Mouse (Mus musculus) lung, embryonic 14.5 days (tissue): Measurements from ENCODE around the gene Gm5136. TPM values are rescaled to one million over a fixed set of nuclear protein-coding genes. Genes with fewer than 3 reads are reported as not detected.

Experiments
- ATAC-seq: fragments of 200-750 bp; cut with Nextera tagmentation; 2 replicates; pipeline ENCODE4 v1.8.0; 2017; ENCODE audit warnings: mild to moderate bottlenecking, moderate TSS enrichment, moderate library complexity; ENCODE audit not compliant: insufficient read depth
- DNase-seq: peaks from one replicate; pipeline ENCODE4 v3.0.0-alpha.2; 2015
- H3K27ac ChIP-seq: fragments of 300-500 bp; sonication (generic); 2 replicates; pipeline ENCODE4 v1.5.1; 2014; ENCODE audit warnings: low read depth, mild to moderate bottlenecking, moderate library complexity
- H3K27me3 ChIP-seq: fragments of 300-500 bp; sonication (generic); 2 replicates; pipeline ENCODE4 v1.6.1; 2014; ENCODE audit warnings: low read length, control low read depth; ENCODE audit not compliant: insufficient read depth
- H3K36me3 ChIP-seq: fragments of 300-500 bp; sonication (generic); 2 replicates; pipeline ENCODE4 v1.6.1; 2014; ENCODE audit warnings: control low read depth; ENCODE audit not compliant: insufficient read depth
- H3K4me1 ChIP-seq: fragments of 300-500 bp; sonication (generic); 2 replicates; pipeline ENCODE4 v1.6.1; 2014; ENCODE audit warnings: antibody characterized with exemption, control low read depth; ENCODE audit not compliant: insufficient read depth
- H3K4me2 ChIP-seq: fragments of 300-500 bp; sonication (generic); 2 replicates; pipeline ENCODE4 v1.6.1; 2014; ENCODE audit warnings: mild to moderate bottlenecking
- H3K4me3 ChIP-seq: fragments of 300-500 bp; sonication (generic); 2 replicates; pipeline ENCODE4 v1.5.1; 2014; ENCODE audit warnings: low read depth, low read length
- H3K9ac ChIP-seq: fragments of 300-500 bp; sonication (generic); 2 replicates; pipeline ENCODE4 v1.6.1; 2014
- H3K9me3 ChIP-seq: fragments of 300-500 bp; sonication (generic); 2 replicates; pipeline ENCODE4 v1.6.1; 2016; ENCODE audit warnings: low read depth, low read length, control low read depth
- CTCF ChIP-seq: IDR thresholded peaks from 2 replicates; pipeline ENCODE4 v1.5.1; 2016; ENCODE audit warnings: antibody characterized with exemption, low read depth
- WGBS: fragments of 180-500 bp; shearing (Covaris S2); extraction: QIAGEN DNeasy Blood & Tissue Kit; methylation state at CpG from one replicate; pipeline ENCODE4 v1.1.7; 2014; 5-methylcytosine and 5-hydroxymethylcytosine counted together
- polyA plus RNA-seq: library from polyadenylated mRNA; unstranded; fragments of >200 nt; fragmentation: Nextera tagmentation; extraction: Ambion mirVana; gene quantifications from 2 replicates; pipeline ENCODE4 v1.2.1, GENCODE M21; 2014

The Gm5136 gene
- polyA plus RNA-seq: not detected in 2 replicates

- DNase-seq: no peak
- no peak for TF ChIP-seq CTCF
- Histone ChIP-seq H3K9me3 (0 out of 2 replicates have a peak, but pooled peaks cover 3% of the 10 kb centered on the region), H3K27ac (no peak within 1 kb of the TSS), H3K4me3 (no peak within 1 kb of the TSS), H3K36me3 (no peaks in the 10 kb centered on the region), H3K9ac (no peak within 1 kb of the TSS), H3K4me2 (no peak within 1 kb of the TSS), H3K4me1 (no peaks in the 10 kb centered on the region), H3K27me3 (no peaks in the 10 kb centered on the region)
- peak; percentile 14; the same call in 1 of the 2 replicates for ATAC-seq
- WGBS: 93% methylated on average over 9 of the region's 9 CpGs
Observed at GRCm38 (mm10) chr10:108699946-108700345, at the start of gene Gm5136. TSS of gene Gm5136 (minus strand) at chr10:108700160.

- Histone ChIP-seq H3K36me3 (no peaks in the 10 kb centered on the region), H3K4me2 (no peak overlapping the region), H3K27me3 (no peaks in the 10 kb centered on the region), H3K9ac (no peak overlapping the region), H3K9me3 (no peaks in the 10 kb centered on the region), H3K4me3 (no peak overlapping the region), H3K4me1 (no peaks in the 10 kb centered on the region), H3K27ac (no peak overlapping the region)
- TF ChIP-seq CTCF: no peak
- 83% methylated on average over 2 of the region's 2 CpGs for WGBS
- no peak for ATAC-seq
- no peak for DNase-seq
Observed at GRCm38 (mm10) chr10:108743759-108744158, 43.8 kb upstream of the Gm5136 start.

GRCm38 (mm10) chr10:108733982-108734381, 34.0 kb upstream of the Gm5136 start:
- H3K36me3 ChIP-seq: no peaks in the 10 kb centered on the region
- WGBS: 38% methylated on average over 2 of the region's 2 CpGs

GRCm38 (mm10) chr10:108728961-108729360, 29.0 kb upstream of the Gm5136 start:
- Histone ChIP-seq H3K36me3 (no peaks in the 10 kb centered on the region), H3K27ac (no peak overlapping the region), H3K4me1 (no peaks in the 10 kb centered on the region), H3K4me2 (no peak overlapping the region), H3K4me3 (no peak overlapping the region), H3K9me3 (no peaks in the 10 kb centered on the region), H3K9ac (no peak overlapping the region), H3K27me3 (no peaks in the 10 kb centered on the region)
- DNase-seq (no peak), ATAC-seq (no peak)
- no peak for TF ChIP-seq CTCF
- WGBS: 74% methylated on average over 8 of the region's 8 CpGs

More at GRCm38 (mm10) chr10:108733982-108734381, 34.0 kb upstream of the Gm5136 start:
- Histone ChIP-seq H3K9ac (no peak overlapping the region), H3K27ac (no peak overlapping the region), H3K27me3 (no peaks in the 10 kb centered on the region), H3K4me1 (no peaks in the 10 kb centered on the region), H3K4me3 (no peak overlapping the region), H3K9me3 (no peaks in the 10 kb centered on the region), H3K4me2 (no peak overlapping the region)
- peak; percentile 72 for TF ChIP-seq CTCF
- peak; percentile 80 for DNase-seq
- ATAC-seq: no peak

- WGBS: 85% methylated on average over 4 of the region's 4 CpGs
- no peaks in the 10 kb centered on the region for H3K9me3 ChIP-seq
- no peak for ATAC-seq
Observed at GRCm38 (mm10) chr10:108726391-108726790, 26.4 kb upstream of the Gm5136 start.

GRCm38 (mm10) chr10:108724878-108725277, 24.9 kb upstream of the Gm5136 start:
- H3K36me3 ChIP-seq: no peaks in the 10 kb centered on the region
- H3K9ac ChIP-seq: no peak overlapping the region
- 72% methylated on average over 3 of the region's 3 CpGs for WGBS
- H3K27me3 ChIP-seq: no peaks in the 10 kb centered on the region
- TF ChIP-seq CTCF: no peak
- H3K4me1 ChIP-seq: no peaks in the 10 kb centered on the region
- H3K4me2 ChIP-seq: no peak overlapping the region
- H3K4me3 ChIP-seq: no peak overlapping the region
- H3K27ac ChIP-seq: no peak overlapping the region
- no peak for ATAC-seq
- no peak for DNase-seq
- no peaks in the 10 kb centered on the region for H3K9me3 ChIP-seq

More at GRCm38 (mm10) chr10:108726391-108726790, 26.4 kb upstream of the Gm5136 start:
- Histone ChIP-seq H3K4me2 (no peak overlapping the region), H3K9ac (no peak overlapping the region), H3K4me3 (no peak overlapping the region), H3K4me1 (no peaks in the 10 kb centered on the region), H3K36me3 (no peaks in the 10 kb centered on the region), H3K27ac (no peak overlapping the region), H3K27me3 (no peaks in the 10 kb centered on the region)
- no peak for DNase-seq
- no peak for TF ChIP-seq CTCF

- no peaks in the 10 kb centered on the region for H3K27me3 ChIP-seq
- ATAC-seq: no peak
- no peaks in the 10 kb centered on the region for H3K36me3 ChIP-seq
- no peak overlapping the region for H3K9ac ChIP-seq
- H3K4me3 ChIP-seq: no peak overlapping the region
- DNase-seq: peak; percentile 6
- H3K27ac ChIP-seq: no peak overlapping the region
- 58% methylated on average over 5 of the region's 5 CpGs for WGBS
- no peak overlapping the region for H3K4me2 ChIP-seq
- H3K4me1 ChIP-seq: no peaks in the 10 kb centered on the region
- H3K9me3 ChIP-seq: no peaks in the 10 kb centered on the region
- no peak for TF ChIP-seq CTCF
Observed at GRCm38 (mm10) chr10:108710514-108710913, 10.6 kb upstream of the Gm5136 start.

GRCm38 (mm10) chr10:108705658-108706057, 5.7 kb upstream of the Gm5136 start:
- H3K27me3 ChIP-seq: no peaks in the 10 kb centered on the region
- H3K4me3 ChIP-seq: no peak overlapping the region
- DNase-seq: no peak
- WGBS: 90% methylated on average over 3 of the region's 3 CpGs
- no peaks in the 10 kb centered on the region for H3K4me1 ChIP-seq
- no peak for ATAC-seq
- H3K27ac ChIP-seq: no peak overlapping the region
- H3K9me3 ChIP-seq: no peaks in the 10 kb centered on the region
- no peak overlapping the region for H3K4me2 ChIP-seq
- H3K9ac ChIP-seq: no peak overlapping the region
- TF ChIP-seq CTCF: no peak
- H3K36me3 ChIP-seq: no peaks in the 10 kb centered on the region
